Mouse (Mus musculus) CH12.LX (cell line): ENCODE results near the gene Fkbp4. TPM values are rescaled to one million over a fixed set of nuclear protein-coding genes. Genes with fewer than 3 reads are reported as not detected.

Experiments
- DNase-seq: peaks from one replicate; pipeline ENCODE4 v3.0.0-alpha.2; 2013; ENCODE audit errors: extremely low read depth
- H3K27ac ChIP-seq: 2 replicates; pipeline ENCODE4 v1.5.1; 2012; ENCODE audit warnings: low read depth, mild to moderate bottlenecking, control low read depth, moderate library complexity; ENCODE audit not compliant: insufficient read depth
- H3K27me3 ChIP-seq: replicated peaks from 2 replicates; pipeline ENCODE3; 2012; ENCODE audit warnings: inconsistent platforms
- H3K36me3 ChIP-seq, 2 experiments: replicated peaks in 1 of 2; 2 replicates each; pipeline versions ENCODE3 to v1.6.1; 2012; ENCODE audit warnings: inconsistent platforms in 1 of 2, low read length in 1 of 2, mild to moderate bottlenecking in 1 of 2, mixed read lengths in 1 of 2, moderate library complexity in 1 of 2; ENCODE audit not compliant: control insufficient read depth in 1 of 2, insufficient read depth in 1 of 2
- H3K4me1 ChIP-seq, 2 experiments: 2 replicates each; pipeline ENCODE4 v1.6.1; 2012; ENCODE audit warnings: inconsistent platforms in 1 of 2, moderate library complexity in 1 of 2; ENCODE audit not compliant: insufficient read depth in 2 of 2, control insufficient read depth in 1 of 2
- H3K4me2 ChIP-seq: 2 replicates; pipeline ENCODE4 v1.6.1; 2012; ENCODE audit warnings: low read depth, mild to moderate bottlenecking, control low read depth; ENCODE audit not compliant: poor library complexity, insufficient read depth, severe bottlenecking
- H3K4me3 ChIP-seq, 3 experiments: fragments of 150-350 bp in 1 of 3; sonication (generic) in 1 of 3; replicated peaks in 1 of 3; 2 replicates each; pipeline versions ENCODE3 to v1.5.1; 2011 to 2012; ENCODE audit warnings: low read depth in 2 of 3, low read length in 2 of 3, mild to moderate bottlenecking in 2 of 3, moderate library complexity in 2 of 3, control low read depth in 1 of 3, improper control_type of control experiment in 1 of 3, inconsistent platforms in 1 of 3, mixed read lengths in 1 of 3; ENCODE audit not compliant: poor library complexity in 1 of 3
- H3K79me2 ChIP-seq: replicated peaks from 2 replicates; pipeline ENCODE4 v1.6.1; 2012; ENCODE audit warnings: mild to moderate bottlenecking, moderate library complexity; ENCODE audit not compliant: control insufficient read depth, poor library complexity, insufficient read depth, severe bottlenecking; ENCODE audit errors: extremely low read depth
- H3K9ac ChIP-seq: 2 replicates; pipeline ENCODE4 v1.6.1; 2012; ENCODE audit warnings: low read depth, mild to moderate bottlenecking, control low read depth, moderate library complexity; ENCODE audit not compliant: insufficient read depth
- H3K9me3 ChIP-seq: replicated peaks from 2 replicates; pipeline ENCODE3; 2012; ENCODE audit warnings: low read length, inconsistent platforms, mixed read lengths
- CHD1 ChIP-seq: IDR thresholded peaks from 2 replicates; pipeline ENCODE4 v1.6.1; 2012; ENCODE audit warnings: low read depth, low read length, improper control_type of control experiment, inconsistent platforms
- EP300 ChIP-seq: IDR thresholded peaks from 2 replicates; pipeline ENCODE4 v1.6.1; 2011; ENCODE audit warnings: low read length, improper control_type of control experiment
- HCFC1 ChIP-seq: IDR thresholded peaks from 2 replicates; pipeline ENCODE4 v1.6.1; 2012; ENCODE audit warnings: low read depth, mild to moderate bottlenecking, inconsistent platforms, low read length, improper control_type of control experiment
- JUND ChIP-seq: conservative IDR thresholded peaks from 2 replicates; pipeline ENCODE4 v1.6.1; 2011; ENCODE audit warnings: low read depth, low read length, improper control_type of control experiment
- MAFK ChIP-seq: IDR thresholded peaks from 2 replicates; pipeline ENCODE4 v1.6.1; 2011; ENCODE audit warnings: low read length, improper control_type of control experiment; ENCODE audit not compliant: insufficient replicate concordance
- MAX ChIP-seq: IDR thresholded peaks from 2 replicates; pipeline ENCODE4 v1.6.1; 2011; ENCODE audit warnings: low read length, improper control_type of control experiment
- MAZ ChIP-seq: IDR thresholded peaks from 2 replicates; pipeline ENCODE4 v1.6.1; 2012; ENCODE audit warnings: low read depth, mild to moderate bottlenecking, inconsistent platforms, low read length, improper control_type of control experiment, moderate library complexity
- MXI1 ChIP-seq: IDR thresholded peaks from 2 replicates; pipeline ENCODE4 v1.6.1; 2011; ENCODE audit warnings: mild to moderate bottlenecking, low read depth, low read length, improper control_type of control experiment
- NELFE ChIP-seq: IDR thresholded peaks from 2 replicates; pipeline ENCODE4 v1.6.1; 2011; ENCODE audit warnings: low read depth, low read length, improper control_type of control experiment
- NRF1 ChIP-seq: IDR thresholded peaks from 2 replicates; pipeline ENCODE4 v1.6.1; 2014; ENCODE audit warnings: low read depth, mild to moderate bottlenecking, inconsistent platforms, low read length, improper control_type of control experiment, moderate library complexity
- PAX5 ChIP-seq: IDR thresholded peaks from 2 replicates; pipeline ENCODE4 v1.6.1; 2012; ENCODE audit warnings: low read length, inconsistent platforms, mixed read lengths
- RAD21 ChIP-seq: IDR thresholded peaks from 2 replicates; pipeline ENCODE4 v1.6.1; 2011; ENCODE audit warnings: low read depth, mild to moderate bottlenecking, low read length, improper control_type of control experiment, moderate library complexity
- SMC3 ChIP-seq: IDR thresholded peaks from 2 replicates; pipeline ENCODE4 v1.6.1; 2011; ENCODE audit warnings: low read depth, low read length, improper control_type of control experiment
- UBTF ChIP-seq: IDR thresholded peaks from 2 replicates; pipeline ENCODE4 v1.6.1; 2012; ENCODE audit warnings: low read depth, mild to moderate bottlenecking, inconsistent platforms, low read length, improper control_type of control experiment, moderate library complexity
- USF1 ChIP-seq: IDR thresholded peaks from 2 replicates; pipeline ENCODE4 v1.6.1; 2014; ENCODE audit warnings: low read depth, mild to moderate bottlenecking, inconsistent platforms, low read length, improper control_type of control experiment
- ZKSCAN1 ChIP-seq: IDR thresholded peaks from 2 replicates; pipeline ENCODE4 v1.6.1; 2012; ENCODE audit warnings: low read depth, inconsistent platforms, low read length, improper control_type of control experiment, borderline replicate concordance
- ZNF384 ChIP-seq: IDR thresholded peaks from 2 replicates; pipeline ENCODE4 v1.6.1; 2012; ENCODE audit warnings: low read depth, low read length, improper control_type of control experiment, inconsistent platforms
- dilution Hi-C: fragments of 300-500 bp; cut with MboI; formaldehyde crosslinking; loops from 2 replicates; pipeline ENCODE4 v1.14.3; 2020; ENCODE audit warnings: low sequenced_read_pairs; ENCODE audit not compliant: extremely low pct_unique_long_range_greater_than_20kb, extremely low pct_ligation_motif_present
- in situ Hi-C: fragments of 300-500 bp; cut with MboI; formaldehyde crosslinking; loops from 3 replicates; pipeline ENCODE4 v1.14.3; 2019; ENCODE audit warnings: low sequenced_read_pairs, low pct_ligation_motif_present, low pct_unique_long_range_greater_than_20kb, mixed read lengths
- polyA plus RNA-seq: library from polyadenylated mRNA; unstranded; fragments of >175 nt; gene quantifications from 2 replicates; pipeline ENCODE4 v1.2.1, GENCODE M21; 2012; ENCODE audit warnings: low read depth; ENCODE audit not compliant: insufficient read length
- total RNA-seq, 2 experiments: library from RNA; depleted of rRNA; stranded (reverse); fragments of 300-350 nt in 1 of 2; fragments of >200 nt in 1 of 2; gene quantifications; 2 replicates each; pipeline ENCODE4 v1.2.3; 2012 to 2014

Gene Fkbp4
- total and polyA plus RNA-seq, 3 experiments: 198 to 304 (median 265) TPM

DNA sequence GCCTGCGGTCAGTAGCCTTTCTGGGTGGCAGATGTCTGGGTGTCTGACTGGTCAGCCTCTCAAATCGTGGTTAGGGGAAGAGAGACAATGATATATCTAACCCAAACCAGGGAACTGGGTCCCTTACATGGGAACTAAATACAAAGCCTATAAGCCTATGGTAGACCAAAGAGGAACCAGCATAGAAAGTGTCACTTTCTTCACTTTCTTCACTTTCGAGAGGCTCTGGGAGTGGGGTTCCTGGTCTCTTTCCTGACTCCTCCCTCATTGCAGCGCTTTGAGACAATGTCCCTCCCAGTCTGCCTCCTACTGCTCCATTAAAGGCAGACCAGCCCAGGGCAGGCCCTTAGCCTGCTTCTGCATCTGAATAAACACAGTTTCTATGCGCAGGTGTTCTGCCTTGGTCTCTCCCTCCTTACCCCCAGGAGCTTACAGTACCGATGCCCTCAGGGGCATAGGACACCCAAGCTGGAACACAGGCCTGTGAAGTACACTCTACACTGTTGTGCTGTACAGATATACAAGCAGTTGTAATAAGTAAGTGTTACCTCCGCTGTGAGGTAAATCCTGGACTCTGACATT is 29.8 kb downstream of the Fkbp4 start:
- dilution Hi-C loops: no loop called here
- in situ Hi-C loops: no loop called here
- no peaks in the 10 kb centered on the region for H3K27me3 ChIP-seq
- H3K27ac ChIP-seq: no peak overlapping the region
- peaks cover 49 to 86% of the 10 kb centered on the region in 2 experiments for H3K36me3 ChIP-seq
- TF ChIP-seq MAX (no peak), PAX5 (no peak), UBTF (no peak)
- H3K9me3 ChIP-seq: no peaks in the 10 kb centered on the region
- H3K9ac ChIP-seq: no peak overlapping the region
- H3K4me1 ChIP-seq: no peaks in the 10 kb centered on the region
- DNase-seq: no peak
- no peak overlapping the region for H3K4me3 ChIP-seq
- H3K79me2 ChIP-seq: no peaks in the 10 kb centered on the region
- no peak overlapping the region for H3K4me2 ChIP-seq

DNA sequence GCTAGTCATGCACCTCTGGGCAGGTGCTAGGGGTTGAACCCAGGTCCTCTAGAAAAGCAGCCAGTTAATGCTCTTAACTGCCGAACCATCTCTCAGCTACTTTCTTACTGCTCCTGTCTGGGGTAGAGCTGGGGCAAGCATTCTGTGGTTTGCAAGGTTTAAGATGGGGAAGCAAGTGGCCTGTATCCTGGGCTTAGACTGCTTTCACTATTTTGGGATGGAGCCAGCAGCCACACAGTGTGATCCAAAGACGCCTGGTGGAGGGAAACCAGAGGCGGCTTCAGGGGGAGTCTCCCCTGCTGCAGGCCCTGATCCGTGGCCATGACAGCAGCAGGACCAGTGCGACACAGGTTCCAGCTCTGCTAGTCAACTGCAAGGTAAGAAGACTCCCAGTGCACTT is 33.8 kb downstream of the Fkbp4 start:
- Histone ChIP-seq H3K27ac (no peak overlapping the region), H3K9me3 (no peaks in the 10 kb centered on the region), H3K27me3 (no peaks in the 10 kb centered on the region), H3K4me3 (no peak overlapping the region), H3K4me2 (no peak overlapping the region), H3K36me3 (peaks cover 19 to 48% of the 10 kb centered on the region in 2 experiments), H3K4me1 (no peaks in the 10 kb centered on the region), H3K79me2 (no peaks in the 10 kb centered on the region), H3K9ac (no peak overlapping the region)
- no peak for DNase-seq
- in situ Hi-C loops: no loop called here
- no peak for TF ChIP-seq EP300
- no peak for TF ChIP-seq HCFC1
- TF ChIP-seq CHD1: no peak
- no peak for TF ChIP-seq SMC3
- no peak for TF ChIP-seq MAFK
- TF ChIP-seq MXI1: no peak
- no peak for TF ChIP-seq USF1
- no peak for TF ChIP-seq MAX
- no peak for TF ChIP-seq NELFE
- TF ChIP-seq PAX5: no peak
- no peak for TF ChIP-seq ZNF384
- no peak for TF ChIP-seq ZKSCAN1
- no peak for TF ChIP-seq JUND
- TF ChIP-seq NRF1: no peak
- TF ChIP-seq RAD21: no peak
- no peak for TF ChIP-seq MAZ
- dilution Hi-C loops: no loop called here
